In genomic region chr6:127599280-127599679, GRCm38 (mm10) we compare ENCODE assay signal across 20 mouse cellular contexts. TPM values are rescaled to one million over a fixed set of nuclear protein-coding genes. Genes with fewer than 3 reads are reported as not detected.
DNase-seq lines count a peak whose midpoint lies in the region; ATAC-seq and TF ChIP-seq lines count a peak whose summit lies in the region.
"Had no signal": no experiment of that assay in that cellular context is flagged by ENCODE, and none has a peak within 500 bp of the region (broad histone marks: within the 10 kb centered on the region; RNA-seq: fewer than 3 reads in every experiment).

No protein-coding gene starts in this region.

- TF ChIP-seq POLR2A in brain, embryonic 14.5 days (IDR thresholded peaks at IDR 0.05; ENCODE audit: borderline replicate concordance, extremely low read depth, insufficient read depth, insufficient read length, poor library complexity, severe bottlenecking): no peak

- WGBS in forebrain, embryonic 13.5 days: 31% methylated on average over 6 of the region's 6 CpGs
- 64% methylated on average over 6 of the region's 6 CpGs for WGBS in forebrain, embryonic 10.5 days
- WGBS in midbrain, embryonic 13.5 days: 46% methylated on average over 6 of the region's 6 CpGs
- WGBS in midbrain, embryonic 10.5 days: 80% methylated on average over 6 of the region's 6 CpGs
- 30% methylated on average over 6 of the region's 6 CpGs for WGBS in midbrain, embryonic 15.5 days

- H3K36me3 ChIP-seq in forebrain, embryonic 13.5 days (ENCODE audit: poor library complexity, severe bottlenecking): no peaks in the 10 kb centered on the region
- H3K36me3 ChIP-seq in forebrain, embryonic 10.5 days (replicated peaks): no peaks in the 10 kb centered on the region
- no peaks in the 10 kb centered on the region for H3K36me3 ChIP-seq in midbrain, embryonic 13.5 days
- H3K36me3 ChIP-seq in midbrain, embryonic 10.5 days: no peaks in the 10 kb centered on the region
- no peaks in the 10 kb centered on the region for H3K36me3 ChIP-seq in midbrain, embryonic 15.5 days (replicated peaks)
- H3K36me3 ChIP-seq: embryonic facial prominence, embryonic 13.5 days; heart, embryonic 12.5 days; hindbrain, embryonic 15.5 days had no signal

- H3K4me2 ChIP-seq in forebrain, embryonic 13.5 days: no peak overlapping the region
- H3K4me2 ChIP-seq in midbrain, embryonic 13.5 days (replicated peaks): no peak overlapping the region
- H3K4me2 ChIP-seq in midbrain, embryonic 15.5 days: no peak overlapping the region
- H3K4me2 ChIP-seq: embryonic facial prominence, embryonic 13.5 days; heart, embryonic 12.5 days; hindbrain, embryonic 15.5 days had no signal

- no peak overlapping the region for H3K9ac ChIP-seq in forebrain, embryonic 13.5 days
- H3K9ac ChIP-seq in midbrain, embryonic 13.5 days (replicated peaks): no peak overlapping the region
- no peak overlapping the region for H3K9ac ChIP-seq in midbrain, embryonic 15.5 days
- H3K9ac ChIP-seq: embryonic facial prominence, embryonic 13.5 days; heart, embryonic 12.5 days; hindbrain, embryonic 15.5 days had no signal

- H3K27ac ChIP-seq in forebrain, embryonic 13.5 days: peak overlapping the region; percentile 33; the same call in 1 of the 2 replicates
- H3K27ac ChIP-seq in forebrain, embryonic 10.5 days: no peak overlapping the region
- no peak overlapping the region for H3K27ac ChIP-seq in midbrain, embryonic 13.5 days
- H3K27ac ChIP-seq in midbrain, embryonic 10.5 days (replicated peaks): no peak overlapping the region
- peak overlapping the region; percentile 67 for H3K27ac ChIP-seq in midbrain, embryonic 15.5 days
- H3K27ac ChIP-seq: embryonic facial prominence, embryonic 13.5 days; hindbrain, embryonic 15.5 days had no signal

- 0 out of 2 replicates have a peak, but pooled peaks have one; percentile 41 for ATAC-seq in forebrain, embryonic 13.5 days
- peak; percentile 51 for ATAC-seq in midbrain, embryonic 13.5 days
- ATAC-seq in midbrain, embryonic 15.5 days (replicated peaks): peak; percentile 70
- ATAC-seq in CD4-positive, CD25-positive, alpha-beta regulatory T cell, adult 4 months: no peak
- ATAC-seq: inflammation-experienced regulatory T-cells, adult 6 months; intestine, postnatal 0 days had no signal

- no peak for DNase-seq in forebrain, embryonic 10.5 days (ENCODE audit: extremely low spot score, low spot score)
- DNase-seq in midbrain, embryonic 10.5 days (ENCODE audit: low spot score): no peak
- DNase-seq in brain, embryonic 14.5 days (ENCODE audit: low read depth): peak; percentile 73
- no peak for DNase-seq in heart, adult 18-20 months
- DNase-seq: adrenal gland, adult 8-10 months; adrenal gland, postnatal 36 days; cerebellum, adult 11-12 months; cerebellum, adult 9-11 months; cerebellum, postnatal 36 days; gastrocnemius, postnatal 10 days; kidney, adult 8-10 months had no signal

- H3K4me3 ChIP-seq in forebrain, embryonic 13.5 days: no peak overlapping the region
- H3K4me3 ChIP-seq in forebrain, embryonic 10.5 days: no peak overlapping the region
- H3K4me3 ChIP-seq in midbrain, embryonic 13.5 days (replicated peaks): no peak overlapping the region
- no peak overlapping the region for H3K4me3 ChIP-seq in midbrain, embryonic 10.5 days
- H3K4me3 ChIP-seq in midbrain, embryonic 15.5 days: no peak overlapping the region
- H3K4me3 ChIP-seq: embryonic facial prominence, embryonic 13.5 days; heart, embryonic 12.5 days; hindbrain, embryonic 15.5 days had no signal

- no peaks in the 10 kb centered on the region for H3K9me3 ChIP-seq in forebrain, embryonic 13.5 days (replicated peaks)
- peaks cover 7% of the 10 kb centered on the region for H3K9me3 ChIP-seq in forebrain, embryonic 10.5 days
- no peaks in the 10 kb centered on the region for H3K9me3 ChIP-seq in midbrain, embryonic 13.5 days
- H3K9me3 ChIP-seq in midbrain, embryonic 10.5 days (replicated peaks): 0 out of 2 replicates have a peak, but pooled peaks cover 5% of the 10 kb centered on the region
- H3K9me3 ChIP-seq in midbrain, embryonic 15.5 days: no peaks in the 10 kb centered on the region
- H3K9me3 ChIP-seq: hindbrain, embryonic 15.5 days had no signal

- H3K4me1 ChIP-seq in forebrain, embryonic 13.5 days: peaks cover 20% of the 10 kb centered on the region
- peaks cover 29% of the 10 kb centered on the region for H3K4me1 ChIP-seq in forebrain, embryonic 10.5 days
- H3K4me1 ChIP-seq in midbrain, embryonic 13.5 days (replicated peaks): peaks cover 11% of the 10 kb centered on the region; the same call in 1 of the 2 replicates
- H3K4me1 ChIP-seq in midbrain, embryonic 10.5 days: no peaks in the 10 kb centered on the region
- H3K4me1 ChIP-seq in midbrain, embryonic 15.5 days: peaks cover 13% of the 10 kb centered on the region
- H3K4me1 ChIP-seq: embryonic facial prominence, embryonic 13.5 days; heart, embryonic 12.5 days had no signal

- no peaks in the 10 kb centered on the region for H3K27me3 ChIP-seq in forebrain, embryonic 13.5 days
- H3K27me3 ChIP-seq in forebrain, embryonic 10.5 days (ENCODE audit: poor library complexity, severe bottlenecking): no peaks in the 10 kb centered on the region
- no peaks in the 10 kb centered on the region for H3K27me3 ChIP-seq in midbrain, embryonic 13.5 days
- no peaks in the 10 kb centered on the region for H3K27me3 ChIP-seq in midbrain, embryonic 10.5 days (ENCODE audit: low read depth, poor library complexity, severe bottlenecking)
- no peaks in the 10 kb centered on the region for H3K27me3 ChIP-seq in midbrain, embryonic 15.5 days (replicated peaks)
- H3K27me3 ChIP-seq: hindbrain, embryonic 15.5 days had no signal

- TF ChIP-seq CTCF in brain, embryonic 14.5 days (IDR thresholded peaks at IDR 0.05; ENCODE audit: borderline replicate concordance, extremely low read depth, insufficient read depth, insufficient read length): no peak

RNA-seq across cellular contexts. Expression of gene Cracr2a, which starts 38.1 kb away (rescaled TPM):
- 0.19 and 0.53 TPM in 2 replicates for polyA plus RNA-seq in forebrain, embryonic 13.5 days (2015; fragmentation: Nextera tagmentation; extraction: Ambion mirVana)
- 0.73 and 0.86 TPM in 2 replicates for polyA plus RNA-seq in forebrain, embryonic 10.5 days (2016; fragmentation: Nextera tagmentation; extraction: Ambion mirVana)
- 0.24 and 0.53 TPM in 2 replicates for polyA plus RNA-seq in midbrain, embryonic 13.5 days (2015; fragmentation: Nextera tagmentation; extraction: Ambion mirVana)
- polyA plus RNA-seq in midbrain, embryonic 10.5 days (2016; fragmentation: Nextera tagmentation; extraction: Ambion mirVana): 0.96 and 1.4 TPM in 2 replicates
- polyA plus RNA-seq in brain, embryonic 14.5 days (2012; rRNA removed): 0.14 and 0.29 TPM in 2 replicates
- 0.11 and 0.74 TPM in 2 replicates for polyA plus RNA-seq in midbrain, embryonic 15.5 days (2015; fragmentation: Nextera tagmentation; extraction: Ambion mirVana)
- 10 to 100 TPM; 13.6 to 19.4 TPM for polyA plus RNA-seq in CD4-positive, CD25-positive, alpha-beta regulatory T cell, adult 4 months (2017; shearing (Covaris generic))
- 1 to 10 TPM in 1 of 2 experiments, under 1 TPM in 1; 0.69 to 1.0 TPM for total RNA-seq in heart, adult 18-20 months (2021)

Comparison
In these comparisons a context has a peak if more than half of its experiments do, and no peak if none do; other contexts are left out.
1. H3K27ac ChIP-seq: peak in forebrain, embryonic 13.5 days (single experiment) and midbrain, embryonic 15.5 days (single experiment); none in forebrain, embryonic 10.5 days (single experiment), midbrain, embryonic 13.5 days (single experiment) and midbrain, embryonic 10.5 days (single experiment).